Mouse (Mus musculus): Measurements from ENCODE around the gene Tas1r3. TPM values are rescaled to one million over a fixed set of nuclear protein-coding genes. Genes with fewer than 3 reads are reported as not detected.

The Tas1r3 gene
- polyA plus RNA-seq (2011; ENCODE audit: insufficient read length, low read depth, missing spikeins) = 0.14 TPM in 1 of 2 replicates, not detected in the other

- H3K4me1 ChIP-seq (ENCODE audit: control insufficient read depth, insufficient read depth, low read length) = no peaks in the 10 kb centered on the region
- H3K27ac ChIP-seq (ENCODE audit: insufficient read depth, low read length) = no peak within 1 kb of the TSS
- no peak for TF ChIP-seq CTCF (IDR thresholded peaks at IDR 0.05; ENCODE audit: borderline replicate concordance, insufficient read depth, low read length)
- no peak for TF ChIP-seq POLR2A (IDR thresholded peaks at IDR 0.05; ENCODE audit: low read depth, low read length)
Observed at GRCm38 (mm10) chr4:155863001-155863400, at the start of gene Tas1r3. Gene Tas1r3, minus strand, starts transcription at chr4:155863362.

GRCm38 (mm10) chr4:155908751-155909150 is 45.6 kb upstream of the Tas1r3 start:
- no peak for TF ChIP-seq CTCF (IDR thresholded peaks at IDR 0.05; ENCODE audit: borderline replicate concordance, insufficient read depth, low read length)
- no peak for TF ChIP-seq POLR2A (IDR thresholded peaks at IDR 0.05; ENCODE audit: low read depth, low read length)
- H3K4me1 ChIP-seq (ENCODE audit: control insufficient read depth, insufficient read depth, low read length) = no peaks in the 10 kb centered on the region
- no peak overlapping the region for H3K4me3 ChIP-seq (ENCODE audit: insufficient read depth, low read length)
- no peak overlapping the region for H3K27ac ChIP-seq (ENCODE audit: insufficient read depth, low read length)

More at GRCm38 (mm10) chr4:155863001-155863400, at the start of gene Tas1r3:
- no peak within 1 kb of the TSS for H3K4me3 ChIP-seq (ENCODE audit: insufficient read depth, low read length)

- no peaks in the 10 kb centered on the region for H3K4me1 ChIP-seq (ENCODE audit: control insufficient read depth, insufficient read depth, low read length)
- no peak overlapping the region for H3K4me3 ChIP-seq (ENCODE audit: insufficient read depth, low read length)
- no peak overlapping the region for H3K27ac ChIP-seq (ENCODE audit: insufficient read depth, low read length)
- TF ChIP-seq CTCF (IDR thresholded peaks at IDR 0.05; ENCODE audit: borderline replicate concordance, insufficient read depth, low read length) = no peak
- TF ChIP-seq POLR2A (IDR thresholded peaks at IDR 0.05; ENCODE audit: low read depth, low read length) = no peak
Observed at GRCm38 (mm10) chr4:155908281-155908680, 45.1 kb upstream of the Tas1r3 start.

- Histone ChIP-seq H3K4me1 (ENCODE audit: control insufficient read depth, insufficient read depth, low read length) (no peaks in the 10 kb centered on the region), H3K27ac (ENCODE audit: insufficient read depth, low read length) (no peak overlapping the region)
- TF ChIP-seq CTCF (IDR thresholded peaks at IDR 0.05; ENCODE audit: borderline replicate concordance, insufficient read depth, low read length) = no peak
- no peak for TF ChIP-seq POLR2A (IDR thresholded peaks at IDR 0.05; ENCODE audit: low read depth, low read length)
Observed at GRCm38 (mm10) chr4:155907003-155907402, 43.8 kb upstream of the Tas1r3 start.

GRCm38 (mm10) chr4:155906125-155906524 is 43.0 kb upstream of the Tas1r3 start:
- no peak overlapping the region for H3K27ac ChIP-seq (ENCODE audit: insufficient read depth, low read length)
- no peak overlapping the region for H3K4me3 ChIP-seq (ENCODE audit: insufficient read depth, low read length)
- no peak for TF ChIP-seq CTCF (IDR thresholded peaks at IDR 0.05; ENCODE audit: borderline replicate concordance, insufficient read depth, low read length)
- TF ChIP-seq POLR2A (IDR thresholded peaks at IDR 0.05; ENCODE audit: low read depth, low read length) = no peak
- H3K4me1 ChIP-seq (ENCODE audit: control insufficient read depth, insufficient read depth, low read length) = no peaks in the 10 kb centered on the region

More at GRCm38 (mm10) chr4:155907003-155907402, 43.8 kb upstream of the Tas1r3 start:
- no peak overlapping the region for H3K4me3 ChIP-seq (ENCODE audit: insufficient read depth, low read length)

GRCm38 (mm10) chr4:155905634-155906033 is 42.5 kb upstream of the Tas1r3 start:
- Histone ChIP-seq H3K27ac (ENCODE audit: insufficient read depth, low read length) (no peak overlapping the region), H3K4me1 (ENCODE audit: control insufficient read depth, insufficient read depth, low read length) (no peaks in the 10 kb centered on the region), H3K4me3 (ENCODE audit: insufficient read depth, low read length) (no peak overlapping the region)
- no peak for TF ChIP-seq CTCF (IDR thresholded peaks at IDR 0.05; ENCODE audit: borderline replicate concordance, insufficient read depth, low read length)
- TF ChIP-seq POLR2A (IDR thresholded peaks at IDR 0.05; ENCODE audit: low read depth, low read length) = no peak

GRCm38 (mm10) chr4:155904318-155905102 is 41.3 kb upstream of the Tas1r3 start:
- Histone ChIP-seq H3K4me3 (ENCODE audit: insufficient read depth, low read length) (no peak overlapping the region), H3K27ac (ENCODE audit: insufficient read depth, low read length) (no peak overlapping the region), H3K4me1 (ENCODE audit: control insufficient read depth, insufficient read depth, low read length) (no peaks in the 10 kb centered on the region)
- TF ChIP-seq POLR2A (IDR thresholded peaks at IDR 0.05; ENCODE audit: low read depth, low read length) = no peak
- TF ChIP-seq CTCF (IDR thresholded peaks at IDR 0.05; ENCODE audit: borderline replicate concordance, insufficient read depth, low read length) = peak; percentile 43; the same call in 1 of the 2 replicates

- no peak overlapping the region for H3K4me3 ChIP-seq (ENCODE audit: insufficient read depth, low read length)
- no peaks in the 10 kb centered on the region for H3K4me1 ChIP-seq (ENCODE audit: control insufficient read depth, insufficient read depth, low read length)
- no peak overlapping the region for H3K27ac ChIP-seq (ENCODE audit: insufficient read depth, low read length)
- TF ChIP-seq CTCF (IDR thresholded peaks at IDR 0.05; ENCODE audit: borderline replicate concordance, insufficient read depth, low read length) = no peak
- no peak for TF ChIP-seq POLR2A (IDR thresholded peaks at IDR 0.05; ENCODE audit: low read depth, low read length)
Observed at GRCm38 (mm10) chr4:155903246-155903645, 40.1 kb upstream of the Tas1r3 start.

- no peak overlapping the region for H3K27ac ChIP-seq (ENCODE audit: insufficient read depth, low read length)
- H3K4me3 ChIP-seq (ENCODE audit: insufficient read depth, low read length) = no peak overlapping the region
- no peaks in the 10 kb centered on the region for H3K4me1 ChIP-seq (ENCODE audit: control insufficient read depth, insufficient read depth, low read length)
- TF ChIP-seq POLR2A (IDR thresholded peaks at IDR 0.05; ENCODE audit: low read depth, low read length) = no peak
- no peak for TF ChIP-seq CTCF (IDR thresholded peaks at IDR 0.05; ENCODE audit: borderline replicate concordance, insufficient read depth, low read length)
Observed at GRCm38 (mm10) chr4:155901205-155901604, 38.0 kb upstream of the Tas1r3 start.

GRCm38 (mm10) chr4:155899355-155899754 is 36.2 kb upstream of the Tas1r3 start:
- Histone ChIP-seq H3K27ac (ENCODE audit: insufficient read depth, low read length) (no peak overlapping the region), H3K4me3 (ENCODE audit: insufficient read depth, low read length) (no peak overlapping the region), H3K4me1 (ENCODE audit: control insufficient read depth, insufficient read depth, low read length) (0 out of 2 replicates have a peak, but pooled peaks cover 4% of the 10 kb centered on the region)
- no peak for TF ChIP-seq CTCF (IDR thresholded peaks at IDR 0.05; ENCODE audit: borderline replicate concordance, insufficient read depth, low read length)
- no peak for TF ChIP-seq POLR2A (IDR thresholded peaks at IDR 0.05; ENCODE audit: low read depth, low read length)

Measured in embryonic fibroblast, embryonic 13.5 days (primary cell).